Mouse (Mus musculus) natural killer cell, adult 2 months (primary cell): Measurements from ENCODE around the gene Ttc7b.

ENCODE experiments used
- DNase-seq, 2 experiments: peaks; one replicate each; pipeline ENCODE4 v3.0.0; 2022; ENCODE audit warnings: low spot score in 2 of 2

Gene Ttc7b

DNA sequence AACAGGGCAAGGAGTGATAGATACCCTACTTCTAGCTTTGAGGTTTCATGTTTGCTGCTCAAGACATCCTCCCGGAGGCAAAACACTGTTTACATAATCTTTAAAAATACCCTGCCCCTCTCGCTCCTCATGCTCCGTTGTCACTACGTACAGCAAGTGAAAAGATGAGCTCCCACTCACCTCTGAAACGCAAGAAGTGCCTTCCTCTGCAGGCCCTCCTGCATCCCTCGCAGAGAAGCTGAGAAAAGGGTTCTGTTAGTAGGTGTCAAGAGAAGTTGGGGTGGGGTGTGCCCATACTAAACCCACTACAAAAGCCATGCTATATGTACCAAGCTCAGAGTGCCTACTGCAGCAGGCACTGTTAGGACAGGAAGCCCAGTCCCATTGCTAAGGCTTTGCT lies 138.7 kb downstream of the Ttc7b start:
- no peak for DNase-seq

DNA sequence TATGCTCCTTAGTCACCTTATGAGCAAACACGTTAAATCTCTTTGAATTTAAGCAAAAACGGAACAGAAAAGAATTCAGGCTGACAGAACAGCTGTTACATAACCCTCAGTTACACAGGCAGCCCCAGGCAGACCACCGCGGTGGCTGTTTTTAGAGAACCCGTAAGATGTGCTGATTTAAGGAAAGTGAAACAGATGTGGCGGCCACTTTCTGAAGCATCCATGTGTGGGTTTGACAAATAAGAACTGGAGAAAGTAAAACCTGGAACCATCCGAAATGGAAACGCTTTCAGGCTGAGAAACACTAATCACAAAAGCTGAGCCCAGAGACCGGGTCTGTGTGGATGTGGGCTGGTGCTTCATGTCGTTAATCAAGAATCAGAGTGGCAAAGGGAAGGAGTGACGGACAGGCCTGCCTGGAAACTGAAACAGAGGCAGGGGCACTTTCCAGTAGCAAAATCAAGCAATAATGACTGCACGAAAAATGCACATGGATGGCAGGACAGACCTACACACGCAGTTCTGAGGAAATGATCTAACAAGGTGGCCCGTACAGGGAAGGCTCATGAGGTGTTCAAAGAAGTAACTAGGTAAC lies 139.8 kb downstream of the Ttc7b start:
- peak in 1 of 2 experiments; percentile 22 for DNase-seq

DNA sequence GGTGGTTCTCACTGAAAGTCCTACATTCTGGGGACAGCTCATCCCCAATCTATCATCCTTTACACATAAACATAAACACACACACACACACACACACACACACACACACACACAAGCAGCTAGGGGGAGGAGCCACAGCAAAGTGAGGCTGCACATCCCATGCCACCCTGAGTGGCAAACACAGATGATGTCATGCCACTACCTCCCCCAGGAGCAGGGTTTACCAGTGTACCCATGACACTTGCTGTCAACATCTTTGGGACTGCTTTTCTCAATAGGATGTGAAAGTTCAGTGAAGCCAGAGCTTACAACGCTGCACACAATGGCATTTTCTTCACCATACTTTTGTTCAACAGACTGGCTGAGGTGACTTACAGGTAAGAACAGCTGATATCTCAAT lies 140.8 kb downstream of the Ttc7b start:
- peak in 1 of 2 experiments; percentile 50 for DNase-seq

DNA sequence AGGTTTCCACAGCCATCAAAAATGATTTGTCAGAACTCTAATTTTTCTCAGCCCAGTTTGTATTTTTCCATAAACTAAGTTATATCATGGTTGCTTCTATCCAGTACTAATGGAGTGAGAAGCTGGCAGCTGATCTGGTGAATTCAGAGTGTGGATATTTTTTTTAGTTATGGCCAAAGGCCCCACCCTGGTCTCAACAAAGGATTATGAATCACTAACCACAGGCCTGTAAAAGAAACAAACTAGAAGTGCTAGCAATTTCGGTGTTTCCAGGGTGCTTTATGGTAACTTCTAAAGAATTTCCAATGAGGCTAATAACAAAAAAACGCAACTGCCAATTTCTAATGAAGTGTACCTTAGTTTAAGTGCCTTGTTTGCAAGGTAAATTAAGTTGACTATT lies 142.4 kb downstream of the Ttc7b start:
- no peak for DNase-seq

DNA sequence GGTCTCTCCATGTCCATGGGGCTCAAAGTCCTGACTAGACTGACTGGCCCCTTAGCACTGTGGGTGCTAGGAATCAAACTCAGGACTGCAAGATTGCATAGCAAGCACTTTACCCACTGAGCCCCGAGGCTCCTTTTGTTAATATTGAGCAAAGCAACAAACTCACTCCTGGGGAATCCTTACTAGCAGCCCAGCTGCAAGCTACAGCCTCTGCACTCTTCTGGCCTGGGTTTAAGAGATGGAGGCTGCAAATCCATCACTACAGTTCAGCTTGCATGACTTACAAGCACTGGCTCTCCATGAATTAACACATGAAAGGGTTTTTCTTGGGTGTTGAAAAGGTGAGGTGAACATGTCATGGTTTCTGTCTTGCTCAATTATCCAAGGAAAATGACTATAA lies 142.8 kb downstream of the Ttc7b start:
- DNase-seq = no peak

DNA sequence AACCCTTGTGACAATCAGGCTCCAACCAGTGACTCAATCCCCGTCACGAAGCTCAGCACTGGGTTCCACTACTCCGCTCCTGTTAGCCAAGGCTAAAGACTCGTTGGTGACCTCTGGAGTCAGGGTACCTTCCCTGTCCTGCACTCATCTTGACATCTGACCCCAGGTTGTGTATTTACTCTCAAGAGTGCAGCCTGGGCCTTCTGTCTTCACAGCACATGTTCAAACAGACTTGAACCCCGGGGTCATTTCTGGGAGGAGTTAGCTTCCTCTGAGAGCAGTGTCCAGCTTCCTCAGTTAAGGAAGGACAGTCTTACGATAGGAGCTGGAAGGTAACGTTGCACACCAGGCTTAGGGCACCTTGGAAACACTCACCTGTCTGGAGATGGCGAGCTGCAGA lies 144.8 kb downstream of the Ttc7b start:
- no peak for DNase-seq

DNA sequence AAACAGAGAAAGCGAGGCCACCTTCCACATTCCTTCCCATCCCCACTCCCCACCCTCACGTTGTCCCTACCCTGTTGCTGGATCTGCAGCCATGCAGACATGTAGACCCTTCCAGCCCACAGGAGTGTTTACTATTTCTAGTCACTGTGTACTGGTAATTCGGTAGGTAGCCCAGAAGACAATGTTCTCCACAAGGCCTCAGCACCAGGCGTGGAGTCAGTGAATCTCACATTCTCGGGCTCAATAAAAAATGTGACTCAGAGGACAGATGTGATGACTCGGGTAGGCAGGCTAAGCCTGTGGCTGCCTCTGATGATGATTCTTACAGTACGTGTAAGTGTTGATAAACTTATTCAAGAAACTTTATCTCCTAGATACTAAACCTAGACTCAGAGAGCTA lies 147.8 kb downstream of the Ttc7b start:
- no peak for DNase-seq

DNA sequence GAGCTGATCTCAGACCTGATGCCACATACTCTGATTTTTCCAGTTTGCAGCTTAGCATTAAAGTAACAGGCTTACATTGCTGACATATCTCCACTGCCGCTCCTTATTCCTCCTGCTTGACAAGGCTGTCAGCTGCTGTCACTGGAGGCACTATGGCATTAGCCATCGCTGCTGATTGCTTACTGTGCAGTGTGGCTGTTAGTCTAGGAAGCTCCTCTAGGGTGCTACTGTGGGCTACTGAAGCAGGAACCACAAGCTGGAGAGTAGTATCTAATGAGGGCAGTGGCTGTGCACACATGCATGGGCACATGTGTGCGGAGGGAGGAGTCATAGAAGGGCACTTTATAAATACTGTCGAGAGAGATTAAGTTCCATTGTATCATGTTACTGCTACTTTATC lies 148.6 kb downstream of the Ttc7b start:
- no peak for DNase-seq

DNA sequence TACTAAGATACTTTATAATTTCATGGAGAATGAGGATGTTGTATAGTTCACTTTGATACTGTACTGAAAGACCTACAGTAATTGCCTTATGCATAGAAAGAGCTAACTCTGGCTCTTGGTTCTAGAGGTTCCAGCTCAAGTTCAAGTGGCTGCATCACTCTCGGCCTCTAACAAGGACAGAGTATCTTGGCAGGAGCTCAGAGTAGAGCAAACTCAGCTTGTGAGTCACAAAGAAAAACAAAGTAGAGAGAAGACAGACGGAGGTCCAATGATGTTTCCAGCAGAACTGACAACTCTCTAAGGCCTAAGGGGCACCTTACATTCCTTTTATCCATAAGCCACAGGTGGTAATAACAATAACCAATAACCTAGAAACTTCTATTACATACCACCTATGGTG lies 150.8 kb downstream of the Ttc7b start:
- DNase-seq = no peak

DNA sequence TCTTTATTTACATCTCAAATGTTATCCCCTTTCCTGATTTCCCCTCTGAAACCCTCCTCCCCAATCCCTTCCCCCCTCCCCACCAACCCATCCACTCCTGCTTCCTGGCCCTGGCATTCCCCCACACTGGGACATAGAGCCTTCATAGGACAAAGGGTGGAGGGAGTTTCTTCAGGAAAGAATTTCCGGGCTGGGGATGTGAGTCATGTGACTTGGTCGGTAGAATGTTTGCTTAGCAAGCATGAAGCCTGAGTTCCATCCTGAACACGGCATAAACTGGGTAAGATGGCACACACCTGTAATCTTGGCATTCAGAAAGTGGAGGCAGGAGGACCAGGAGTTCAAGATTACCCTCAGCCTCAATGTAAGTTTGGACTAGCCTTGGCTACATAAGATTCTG lies 151.4 kb downstream of the Ttc7b start:
- DNase-seq = no peak

DNA sequence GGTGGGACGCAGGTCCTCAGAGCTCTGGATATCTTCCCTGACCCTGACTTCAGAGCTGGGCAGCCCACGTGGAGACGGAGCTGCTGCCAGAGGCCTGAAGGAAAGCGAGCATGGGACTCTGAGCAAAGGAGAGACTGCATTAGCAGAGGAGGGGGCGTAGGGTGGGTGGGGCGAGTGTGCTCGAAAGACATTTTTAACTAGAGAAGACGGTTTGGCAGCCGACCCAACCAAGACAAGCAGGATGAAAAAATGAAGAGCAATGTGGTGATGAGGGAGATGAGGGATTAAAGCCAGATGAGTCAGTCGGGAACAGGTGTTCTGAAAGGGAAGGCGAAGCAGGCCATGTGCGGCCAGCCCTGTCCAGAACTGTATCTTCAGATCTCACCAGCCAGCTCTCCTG lies 159.3 kb downstream of the Ttc7b start:
- no peak for DNase-seq

DNA sequence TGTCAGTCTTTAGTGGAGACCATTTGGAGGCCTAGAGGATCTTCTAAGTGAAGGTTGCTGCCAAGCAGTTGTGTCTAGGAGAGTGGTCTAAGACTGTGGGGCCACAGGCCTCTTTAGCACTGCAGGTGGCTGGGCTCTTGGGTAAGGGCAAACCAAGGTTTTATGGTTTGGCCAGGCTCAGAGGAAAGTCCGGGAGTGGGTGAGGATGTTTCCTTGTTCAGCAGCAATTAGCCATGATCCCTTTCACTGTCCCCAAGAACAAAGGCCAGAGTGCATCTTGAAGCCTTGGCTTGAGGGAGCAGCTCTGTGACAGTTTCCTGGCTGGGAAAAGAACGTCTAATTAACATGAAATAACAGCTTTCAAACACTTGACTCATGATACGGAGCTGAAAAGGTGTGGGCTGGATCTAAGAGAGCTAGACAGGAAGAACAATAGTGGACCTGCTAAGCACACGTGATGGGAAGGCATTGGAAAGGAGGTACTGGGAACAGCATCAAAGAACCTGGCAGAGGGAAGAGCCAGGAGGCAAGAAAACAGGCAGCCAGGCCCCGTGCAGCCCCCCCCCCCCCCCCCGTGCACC lies 162.5 kb downstream of the Ttc7b start:
- DNase-seq = no peak

DNA sequence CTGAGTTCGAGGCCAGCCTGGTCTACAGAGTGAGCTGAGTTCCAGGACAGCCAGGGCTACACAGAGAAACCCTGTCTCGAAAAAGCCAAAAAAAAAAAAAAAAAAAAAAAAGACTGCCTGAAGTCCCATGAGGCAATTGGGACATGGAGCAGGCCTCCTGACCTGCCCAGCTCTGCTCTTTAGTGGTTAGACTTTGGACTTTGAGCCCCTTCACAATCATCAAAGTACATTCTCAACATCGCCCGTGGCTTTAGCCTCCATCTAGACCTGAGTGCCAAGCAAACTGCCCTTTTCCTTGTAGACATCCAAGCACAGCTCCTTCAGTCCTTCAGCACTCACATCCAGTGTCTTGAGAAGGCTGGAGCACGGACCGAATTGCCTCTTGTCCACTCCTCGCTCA lies 164.2 kb downstream of the Ttc7b start:
- DNase-seq = no peak

DNA sequence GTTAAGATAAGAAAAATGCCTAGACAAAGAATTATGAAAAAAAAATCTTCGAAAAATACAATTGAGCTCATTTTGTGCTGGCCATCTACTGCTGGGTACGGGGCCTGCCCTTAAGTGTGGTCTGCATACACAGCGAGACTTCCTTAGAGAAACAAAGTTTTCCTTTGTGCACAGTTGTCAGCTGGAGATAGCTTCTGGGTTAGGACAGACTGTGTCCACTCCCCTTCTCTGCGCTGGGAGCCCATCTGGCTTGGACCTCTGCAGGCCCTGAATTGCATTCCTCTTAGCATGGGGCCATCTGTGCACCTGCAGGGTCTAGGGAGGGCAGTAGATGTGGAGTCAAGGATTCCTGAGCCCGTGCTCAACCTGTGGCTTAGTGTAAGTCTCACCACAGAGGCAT lies 165.1 kb downstream of the Ttc7b start:
- DNase-seq = no peak

DNA sequence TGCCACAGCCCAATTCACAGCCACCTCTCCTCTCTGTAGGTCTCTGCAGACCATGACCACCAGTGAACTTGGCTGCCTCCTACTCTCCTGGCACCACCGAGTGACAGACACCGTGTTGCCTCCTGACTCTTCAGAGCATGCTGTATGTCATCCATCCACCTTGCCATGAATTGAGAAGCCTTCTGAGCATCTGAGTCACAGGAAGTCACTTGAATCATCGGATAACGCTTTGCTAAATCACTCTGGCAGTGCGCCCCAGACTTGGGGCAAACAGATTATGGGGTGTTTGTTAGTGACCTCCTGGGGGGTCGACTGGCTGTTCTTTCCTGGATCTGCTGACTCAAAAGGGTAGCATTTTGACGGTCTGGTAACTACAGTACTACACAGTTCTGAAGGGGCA lies 166.7 kb downstream of the Ttc7b start:
- no peak for DNase-seq

DNA sequence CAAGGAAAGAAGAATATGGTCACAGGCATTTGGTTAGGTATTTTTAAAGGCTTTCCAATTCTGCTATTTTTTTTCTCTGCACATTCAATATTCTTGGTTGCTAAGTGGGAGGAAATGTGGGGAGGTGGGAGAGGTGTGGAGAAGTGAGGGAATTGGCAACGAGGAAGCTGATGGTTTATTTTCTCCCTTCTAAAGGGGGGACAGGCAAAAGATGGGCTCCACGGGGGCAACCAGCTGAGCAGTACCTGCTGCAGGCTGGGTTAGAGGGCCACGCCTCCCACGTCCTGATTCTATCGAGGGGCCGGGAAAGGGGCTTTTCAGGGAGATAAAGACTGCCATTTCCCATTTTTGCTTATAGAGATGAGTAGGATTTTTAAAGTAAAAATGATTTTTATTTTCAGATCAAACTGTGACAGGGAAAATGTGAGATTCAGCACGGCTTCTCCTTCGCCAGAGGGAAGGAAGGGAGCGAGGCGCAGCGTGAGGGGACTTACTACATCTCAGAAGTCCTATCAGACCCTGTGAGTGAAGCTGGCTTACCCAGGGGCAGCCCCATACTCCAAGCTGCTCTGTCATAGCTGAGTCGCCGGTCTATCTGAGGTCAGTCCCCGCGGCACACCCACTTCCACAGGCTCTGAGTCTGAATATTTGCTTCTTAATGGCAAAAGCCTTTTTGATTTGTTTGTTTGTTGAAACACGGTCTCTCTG lies 167.4 kb downstream of the Ttc7b start:
- no peak for DNase-seq

DNA sequence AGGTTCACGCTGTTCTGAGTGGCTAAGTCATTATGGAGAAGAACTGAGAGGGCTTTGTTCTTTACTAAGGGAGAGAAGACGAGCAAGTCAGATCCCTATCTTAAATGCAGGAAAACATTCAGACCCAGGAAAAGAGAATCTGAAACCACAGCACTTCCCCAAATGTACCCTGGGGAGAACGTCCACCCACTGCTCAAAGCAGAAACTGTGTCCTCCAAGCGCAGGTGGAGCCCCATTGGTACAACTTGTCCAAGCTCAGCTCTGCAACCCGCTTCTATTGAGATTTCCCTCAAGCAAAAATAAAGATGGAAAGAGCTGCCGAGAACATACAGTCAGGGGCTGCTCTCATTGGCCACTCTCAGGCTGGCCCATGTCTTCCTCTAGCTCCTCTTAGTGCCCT lies 168.5 kb downstream of the Ttc7b start:
- no peak for DNase-seq

DNA sequence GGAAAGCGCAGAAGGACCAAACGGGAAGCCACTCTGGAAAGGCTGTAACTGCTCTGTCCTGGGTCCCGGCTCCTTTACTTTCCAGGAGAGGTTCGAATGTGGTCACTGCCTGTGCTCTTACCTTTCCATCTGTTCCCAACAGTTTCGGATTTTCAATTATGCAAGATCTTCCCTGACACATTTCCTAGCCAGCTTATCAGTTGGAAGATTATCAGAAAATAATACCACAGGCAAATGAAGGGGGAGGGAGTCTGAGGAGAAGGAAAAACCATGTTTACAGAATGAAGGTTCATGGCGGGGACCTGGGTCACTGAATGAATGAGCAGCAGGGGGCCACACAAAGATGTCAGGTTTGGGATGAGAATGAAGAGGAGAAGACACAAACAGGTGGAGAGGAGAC lies 177.1 kb downstream of the Ttc7b start:
- DNase-seq = no peak

DNA sequence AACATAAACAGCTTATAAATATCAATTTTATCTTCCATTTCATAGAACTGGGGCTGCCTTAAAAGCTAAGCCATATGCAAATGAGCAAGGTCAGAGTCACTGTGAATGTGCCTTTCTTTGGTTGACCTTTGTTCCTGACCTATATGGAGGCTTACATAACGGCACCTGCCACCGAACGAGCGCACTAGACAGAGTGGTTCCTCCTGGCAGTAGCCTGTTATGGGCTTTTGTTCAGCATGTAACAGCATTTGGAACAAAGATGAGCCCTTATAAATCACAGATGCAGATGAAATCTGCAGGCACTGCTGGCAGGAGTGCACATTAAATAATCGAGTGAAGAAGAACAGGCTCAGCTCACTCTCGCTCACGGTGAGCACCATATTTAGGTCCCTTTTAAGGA lies 179.0 kb downstream of the Ttc7b start:
- no peak for DNase-seq

DNA sequence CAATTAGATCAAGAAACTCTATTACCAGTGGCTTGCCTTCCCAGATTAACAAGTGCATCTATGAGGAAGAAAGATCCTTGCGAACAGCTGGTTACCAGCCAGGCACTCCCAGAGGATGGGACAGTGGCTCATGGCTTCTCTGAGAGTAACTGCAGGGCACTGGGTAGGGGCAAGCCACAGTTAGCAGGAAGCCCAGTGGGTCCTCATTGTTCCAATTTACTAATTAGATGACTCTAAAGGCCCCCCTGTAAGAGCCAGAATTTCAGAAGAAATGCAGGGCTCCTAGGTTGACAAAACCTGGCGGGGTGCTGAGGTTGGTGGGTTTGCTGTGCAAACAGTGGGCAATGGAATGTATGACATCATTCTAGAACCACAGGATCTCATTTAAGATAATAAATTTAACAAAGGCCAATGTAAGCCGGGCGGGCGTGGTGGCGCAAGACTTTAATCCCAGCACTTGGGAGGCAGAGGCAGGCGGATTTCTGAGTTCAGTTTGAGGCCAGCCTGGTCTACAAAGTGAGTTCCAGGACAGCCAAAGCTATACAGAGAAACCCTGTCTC lies 179.6 kb downstream of the Ttc7b start:
- DNase-seq = no peak

DNA sequence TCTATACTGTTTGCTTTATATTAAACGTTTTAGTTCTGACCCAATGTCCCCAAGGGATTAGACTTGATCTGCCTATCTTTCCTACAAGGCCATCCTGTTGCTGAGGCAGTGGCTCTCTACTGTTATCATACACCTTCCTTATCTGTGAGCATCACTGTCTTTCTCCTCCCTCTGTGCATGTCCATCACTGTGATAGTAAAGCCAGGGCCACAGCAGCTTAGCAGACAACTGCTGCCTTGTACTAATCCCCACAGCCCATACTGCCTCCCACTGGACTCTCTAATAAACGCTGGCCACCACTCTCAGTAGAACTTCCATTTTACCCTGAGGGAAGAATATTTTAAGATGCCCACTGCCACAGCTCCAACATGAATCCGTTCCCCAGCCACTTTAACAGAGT lies 182.6 kb downstream of the Ttc7b start:
- DNase-seq = no peak

DNA sequence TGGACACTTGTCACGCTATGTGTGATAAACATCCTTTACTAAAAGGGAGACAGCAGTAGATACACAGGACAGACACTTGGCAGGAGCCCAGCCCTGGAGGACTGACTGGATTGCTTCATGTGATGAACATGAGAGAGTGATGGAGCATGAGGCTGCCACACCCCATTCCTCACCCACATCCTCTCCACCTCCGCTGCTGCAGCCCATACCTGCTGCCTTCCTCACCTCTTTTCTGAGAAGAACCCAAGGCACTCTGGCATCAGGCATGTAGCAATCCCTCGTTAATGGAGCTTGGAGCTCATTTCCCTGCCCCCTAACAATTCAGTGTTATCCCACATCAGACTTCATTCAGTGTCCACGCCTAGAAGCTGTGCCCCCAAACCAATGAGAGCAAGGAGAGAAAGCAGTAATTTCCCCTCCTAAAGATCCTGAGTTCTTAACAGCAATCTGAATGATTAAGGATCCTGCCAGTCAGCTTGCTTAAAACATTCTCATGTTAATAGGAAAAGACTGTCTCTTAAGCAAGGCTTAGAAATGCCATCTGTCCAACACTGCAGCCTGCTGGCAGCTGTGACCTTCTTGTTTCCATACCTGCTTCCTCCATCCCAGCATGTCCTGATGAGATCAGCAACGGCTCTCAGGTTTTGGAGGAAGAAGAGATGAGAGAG lies 183.1 kb downstream of the Ttc7b start:
- no peak for DNase-seq

DNA sequence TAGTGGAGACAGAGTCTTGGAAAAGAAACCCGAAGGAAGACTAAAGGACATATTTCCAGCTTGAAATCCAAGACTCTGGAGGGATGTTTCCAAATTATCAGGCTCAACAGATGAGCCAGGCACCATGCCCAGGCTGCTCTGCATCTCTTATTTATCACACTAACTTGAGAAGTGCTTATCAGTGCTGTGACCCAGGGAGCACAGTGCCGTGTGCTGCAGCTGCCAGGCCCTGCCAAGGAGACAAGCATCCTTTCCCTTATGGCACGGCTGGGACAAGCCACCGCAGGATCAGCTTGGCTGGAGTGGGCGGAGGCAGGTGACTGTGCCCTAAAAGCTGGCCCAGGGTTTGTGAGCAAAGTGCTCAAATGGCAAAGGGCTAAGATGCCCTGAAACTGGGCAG lies 184.4 kb downstream of the Ttc7b start:
- no peak for DNase-seq
